Mouse (Mus musculus): ENCODE measurements around the gene Cyp3a16.
"Not testable (repeated sequence)": the region's sequence is repeated elsewhere in the genome, so short reads cannot be mapped to it uniquely, and the experiment has no call there.

The Cyp3a16 gene

DNA sequence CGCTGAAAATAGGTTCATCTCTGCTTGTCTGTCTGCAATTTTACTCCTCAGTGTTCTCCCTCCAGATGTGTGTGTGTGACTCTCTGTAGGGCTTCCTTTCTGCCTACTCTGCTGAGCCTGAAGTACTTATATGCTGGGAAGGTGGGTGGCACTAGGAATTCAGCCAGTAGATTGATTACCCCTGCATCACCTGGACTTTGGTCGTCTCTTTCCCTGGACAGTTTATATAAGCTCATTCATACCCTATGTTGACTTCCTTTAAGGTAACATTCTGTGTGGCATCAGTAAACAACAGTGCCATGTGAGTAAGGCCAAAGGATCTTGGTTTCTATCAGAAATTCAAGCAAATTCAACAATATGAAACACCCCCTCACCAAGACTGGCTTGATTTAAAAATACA is at the start of gene Cyp3a16:
TSS of gene Cyp3a16 (minus strand) at position 101 of the 400 bp plus-strand sequence.
- DNase-seq (ENCODE audit: low spot score), result not testable (repeated sequence)

DNA sequence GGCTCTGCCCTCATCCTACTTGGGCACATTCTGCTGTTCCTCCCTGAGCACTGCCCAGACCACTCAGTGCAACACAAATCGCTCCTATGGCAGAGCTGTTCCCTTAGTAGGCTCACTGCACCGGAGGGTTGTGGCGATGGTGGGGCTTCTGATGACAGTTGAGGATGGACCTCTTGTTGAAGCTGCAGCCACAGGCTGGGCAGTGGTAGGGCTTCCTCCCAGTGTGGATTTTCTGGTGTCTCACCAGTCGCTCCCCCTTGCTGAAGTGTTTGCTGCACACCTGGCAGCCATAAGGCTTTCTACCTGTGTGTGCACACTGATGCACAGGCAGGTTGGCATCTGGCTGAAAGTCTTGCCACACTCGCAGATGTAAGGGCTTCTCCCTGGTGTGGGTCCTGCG is 20.8 kb upstream of the Cyp3a16 start:
- DNase-seq (ENCODE audit: low spot score), result no peak

GRCm38 (mm10) chr5:145464304-145465088 is 5.0 kb downstream of the Cyp3a16 start:
- no peak for DNase-seq (ENCODE audit: low spot score)

DNA sequence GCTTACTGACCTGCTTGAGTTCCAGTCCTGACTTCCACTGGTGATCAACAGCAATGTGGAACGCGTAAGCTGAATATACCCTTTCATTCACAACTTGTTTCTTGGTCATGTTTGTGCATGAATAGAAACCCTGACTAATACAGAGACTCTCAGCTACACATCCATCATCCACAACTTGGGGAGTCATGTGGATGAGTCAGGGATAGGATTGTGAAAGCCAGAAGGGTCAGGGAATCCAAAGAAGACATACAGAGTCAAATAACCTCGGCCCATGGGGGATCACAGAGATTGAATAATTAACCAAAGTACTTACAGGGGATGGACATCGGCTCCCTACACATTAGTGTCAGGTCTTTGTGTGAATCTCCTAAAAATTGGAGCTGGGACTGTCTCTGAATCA is 7.2 kb downstream of the Cyp3a16 start:
- DNase-seq (ENCODE audit: low spot score), result no peak

GRCm38 (mm10) chr5:145454389-145454788 is 15.1 kb downstream of the Cyp3a16 start:
- DNase-seq (ENCODE audit: low spot score), result no peak

DNA sequence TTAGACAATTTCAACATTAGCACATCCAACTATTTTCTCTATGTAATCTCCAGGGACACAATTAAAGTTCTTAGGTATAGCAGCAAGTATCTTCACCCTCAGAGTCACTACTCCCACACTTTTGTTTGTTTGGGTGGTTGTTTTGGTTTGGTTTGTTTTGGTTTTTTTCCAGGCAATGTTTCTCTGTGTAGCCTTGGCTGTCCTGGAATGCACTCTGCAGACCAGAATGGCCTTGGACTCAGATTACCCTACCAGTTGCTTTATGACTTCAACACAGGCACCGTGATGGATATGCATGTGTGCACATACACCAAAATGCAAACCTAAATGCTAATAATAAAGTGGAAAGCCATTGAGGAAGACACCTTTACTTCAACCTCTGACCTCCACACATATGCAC is 35.8 kb downstream of the Cyp3a16 start:
- DNase-seq (ENCODE audit: low spot score), result no peak

GRCm38 (mm10) chr5:145431004-145431403 is 38.5 kb downstream of the Cyp3a16 start:
- no peak for DNase-seq (ENCODE audit: low spot score)

DNA sequence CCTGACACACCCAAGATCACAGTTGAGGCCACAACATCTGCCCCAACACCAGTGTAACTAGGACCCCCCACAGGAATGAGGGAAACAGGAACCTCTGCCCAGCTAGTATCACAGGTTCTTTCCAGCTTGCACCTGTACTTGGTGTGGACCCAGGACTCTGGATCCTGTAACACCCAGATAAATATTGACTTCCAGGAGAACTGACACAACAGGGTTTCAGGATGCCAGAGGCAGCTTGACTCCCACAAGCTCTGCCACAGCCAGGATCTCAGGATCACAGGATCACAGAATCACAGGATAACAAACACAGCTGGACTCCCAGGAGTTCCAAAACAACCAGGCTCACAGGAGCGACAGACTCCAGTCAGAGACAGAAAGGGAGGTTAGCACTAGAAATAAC is 47.2 kb downstream of the Cyp3a16 start:
- no peak for DNase-seq (ENCODE audit: low spot score)

- DNase-seq (ENCODE audit: low spot score), result not testable (repeated sequence)
Observed at GRCm38 (mm10) chr5:145415416-145415815, 54.1 kb downstream of the Cyp3a16 start.
